Mouse (Mus musculus) hindbrain, postnatal 0 days (tissue): Measurements from ENCODE around the gene Gga2. TPM values are rescaled to one million over a fixed set of nuclear protein-coding genes. Genes with fewer than 3 reads are reported as not detected.

ENCODE experiments used
- ATAC-seq: fragments of 200-750 bp; cut with Nextera tagmentation; 2 replicates; pipeline ENCODE4 v1.8.0; 2017; ENCODE audit warnings: mild to moderate bottlenecking, moderate TSS enrichment, moderate library complexity
- DNase-seq: peaks from one replicate; pipeline ENCODE4 v3.0.0-alpha.2; 2015; ENCODE audit warnings: low spot score
- H3K27ac ChIP-seq: fragments of 300-500 bp; sonication (generic); 2 replicates; pipeline ENCODE4 v1.5.1; 2014; ENCODE audit warnings: mild to moderate bottlenecking
- H3K27me3 ChIP-seq: fragments of 300-500 bp; sonication (generic); 2 replicates; pipeline ENCODE4 v1.6.1; 2014; ENCODE audit warnings: low read length, mixed read lengths; ENCODE audit not compliant: insufficient read depth
- H3K36me3 ChIP-seq: fragments of 300-500 bp; sonication (generic); 2 replicates; pipeline ENCODE4 v1.6.1; 2014; ENCODE audit warnings: low read length, mixed read lengths; ENCODE audit not compliant: insufficient read depth
- H3K4me1 ChIP-seq: fragments of 300-500 bp; sonication (generic); 2 replicates; pipeline ENCODE4 v1.6.1; 2014; ENCODE audit warnings: antibody characterized with exemption, low read length, mixed read lengths; ENCODE audit not compliant: insufficient read depth
- H3K4me2 ChIP-seq: fragments of 300-500 bp; sonication (generic); 2 replicates; pipeline ENCODE4 v1.6.1; 2014; ENCODE audit warnings: low read depth, mild to moderate bottlenecking, low read length, moderate library complexity, mixed read lengths
- H3K4me3 ChIP-seq: fragments of 300-500 bp; sonication (generic); 2 replicates; pipeline ENCODE4 v1.5.1; 2014; ENCODE audit warnings: low read length
- H3K9ac ChIP-seq: fragments of 300-500 bp; sonication (generic); replicated peaks from 2 replicates; pipeline ENCODE4 v1.6.1; 2014; ENCODE audit warnings: mild to moderate bottlenecking, low read length, moderate library complexity, mixed read lengths
- H3K9me3 ChIP-seq: fragments of 300-500 bp; sonication (generic); 2 replicates; pipeline ENCODE4 v1.6.1; 2016; ENCODE audit warnings: low read length, mixed read lengths
- CTCF ChIP-seq: IDR thresholded peaks from 2 replicates; pipeline ENCODE4 v1.5.1; 2016; ENCODE audit warnings: antibody characterized with exemption, control low read depth, low read depth
- WGBS: fragments of 180-500 bp; shearing (Covaris S2); extraction: QIAGEN DNeasy Blood & Tissue Kit; methylation state at CpG from one replicate; pipeline ENCODE4 v1.1.7; 2014; 5-methylcytosine and 5-hydroxymethylcytosine counted together
- polyA plus RNA-seq: library from polyadenylated mRNA; unstranded; fragments of >200 nt; fragmentation: Nextera tagmentation; extraction: Ambion mirVana; gene quantifications from 2 replicates; pipeline ENCODE4 v1.2.1, GENCODE M21; 2015
- total RNA-seq: library from RNA; depleted of rRNA; stranded (reverse); fragments of >200 nt; gene quantifications from 2 replicates; pipeline ENCODE4 v1.2.3, GENCODE M21; 2014; rRNA removed

Gene Gga2
- total RNA-seq: 24.3 and 37.5 TPM in 2 replicates
- polyA plus RNA-seq: 21.4 and 21.5 TPM in 2 replicates

GRCm38 (mm10) chr7:122020667-122021354 lies at the start of gene Gga2:
Gga2 (minus strand) TSS chr7:122021222.
- TF ChIP-seq CTCF: no peak
- ATAC-seq (peak; percentile 90), DNase-seq (peak; percentile 95)
- H3K27ac ChIP-seq: peak within 1 kb of the TSS; percentile 93
- H3K9me3 ChIP-seq: no peaks in the 10 kb centered on the region
- 0% methylated on average over 46 of the region's 50 CpGs for WGBS
- no peaks in the 10 kb centered on the region for H3K36me3 ChIP-seq
- peak within 1 kb of the TSS; percentile 75 for H3K4me2 ChIP-seq
- H3K4me1 ChIP-seq: peaks cover 12% of the 10 kb centered on the region
- H3K4me3 ChIP-seq: peak within 1 kb of the TSS; percentile 86
- peak within 1 kb of the TSS; percentile 86 for H3K9ac ChIP-seq
- H3K27me3 ChIP-seq: no peaks in the 10 kb centered on the region

- H3K4me1 ChIP-seq: peaks cover 11% of the 10 kb centered on the region
- no peaks in the 10 kb centered on the region for H3K9me3 ChIP-seq
- peak; percentile 46 for TF ChIP-seq CTCF
- H3K9ac ChIP-seq: peak overlapping the region; percentile 96
- 1% methylated on average over 58 of the region's 58 CpGs for WGBS
- peak overlapping the region; percentile 82 for H3K4me2 ChIP-seq
- peak; percentile 30 for DNase-seq
- H3K27ac ChIP-seq: peak overlapping the region; percentile 93
- peaks cover 17% of the 10 kb centered on the region for H3K36me3 ChIP-seq
- H3K4me3 ChIP-seq: peak overlapping the region; percentile 100
- peak; percentile 31; the same call in 1 of the 2 replicates for ATAC-seq
- no peaks in the 10 kb centered on the region for H3K27me3 ChIP-seq
These were observed 46.7 kb upstream of the Gga2 start for GRCm38 (mm10) chr7:122067517-122068381.

- under 1% methylated on average over 56 of the region's 60 CpGs for WGBS
- peak within 1 kb of the TSS; percentile 96 for H3K9ac ChIP-seq
- peak; percentile 99 for ATAC-seq
These were observed 46.0 kb upstream of the Gga2 start, which contains the start of the genes Ubfd1 and Ears2 for GRCm38 (mm10) chr7:122066945-122067516. Ubfd1 (plus strand) TSS chr7:122067175. Ears2 (minus strand) TSS chr7:122067263.

GRCm38 (mm10) chr7:122066102-122066944 lies 45.3 kb upstream of the Gga2 start:
- peak overlapping the region; percentile 82 for H3K4me2 ChIP-seq
- ATAC-seq: no peak; the same call in 1 of the 2 replicates
- peak overlapping the region; percentile 93 for H3K27ac ChIP-seq
- no peaks in the 10 kb centered on the region for H3K27me3 ChIP-seq
- H3K9ac ChIP-seq: peak overlapping the region; percentile 96
- peak overlapping the region; percentile 100 for H3K4me3 ChIP-seq
- TF ChIP-seq CTCF: no peak
- no peaks in the 10 kb centered on the region for H3K9me3 ChIP-seq
- H3K36me3 ChIP-seq: peaks cover 9% of the 10 kb centered on the region
- no peak for DNase-seq
- H3K4me1 ChIP-seq: peaks cover 11% of the 10 kb centered on the region
- 18% methylated on average over 31 of the region's 31 CpGs for WGBS

More at GRCm38 (mm10) chr7:122066945-122067516, 46.0 kb upstream of the Gga2 start, which contains the start of the genes Ubfd1 and Ears2:
- H3K27me3 ChIP-seq: no peaks in the 10 kb centered on the region
- H3K4me2 ChIP-seq: peak within 1 kb of the TSS; percentile 82
- peak within 1 kb of the TSS; percentile 93 for H3K27ac ChIP-seq
- peak; percentile 17 for TF ChIP-seq CTCF
- H3K4me1 ChIP-seq: peaks cover 11% of the 10 kb centered on the region
- H3K4me3 ChIP-seq: peak within 1 kb of the TSS; percentile 100
- DNase-seq: peak; percentile 98
- peaks cover 15% of the 10 kb centered on the region for H3K36me3 ChIP-seq
- no peaks in the 10 kb centered on the region for H3K9me3 ChIP-seq

GRCm38 (mm10) chr7:122065656-122066055 lies 44.6 kb upstream of the Gga2 start:
- H3K27ac ChIP-seq: peak overlapping the region; percentile 93; the same call in 1 of the 2 replicates
- H3K36me3 ChIP-seq: peaks cover 8% of the 10 kb centered on the region
- no peak for TF ChIP-seq CTCF
- no peaks in the 10 kb centered on the region for H3K9me3 ChIP-seq
- DNase-seq (no peak), ATAC-seq (no peak)
- H3K9ac ChIP-seq: 0 out of 2 replicates have a peak overlapping the region, but pooled peaks have one; percentile 17
- WGBS: 71% methylated on average over 1 of the region's 1 CpGs
- no peaks in the 10 kb centered on the region for H3K27me3 ChIP-seq
- H3K4me1 ChIP-seq: peaks cover 11% of the 10 kb centered on the region
- no peak overlapping the region for H3K4me3 ChIP-seq
- peak overlapping the region; percentile 82 for H3K4me2 ChIP-seq
